Mouse (Mus musculus) stomach, embryonic 15.5 days (tissue): ENCODE data around the gene Cope. TPM values are rescaled to one million over a fixed set of nuclear protein-coding genes. Genes with fewer than 3 reads are reported as not detected.

Experiments used
- ATAC-seq: fragments of 200-750 bp; cut with Nextera tagmentation; 2 replicates; pipeline ENCODE4 v1.8.0; 2017; ENCODE audit warnings: low read depth, moderate number of reproducible peaks, moderate TSS enrichment; ENCODE audit not compliant: insufficient read depth, low FRiP score
- H3K27ac ChIP-seq: fragments of 300-500 bp; sonication (generic); 2 replicates; pipeline ENCODE4 v1.5.1; 2015; ENCODE audit warnings: mild to moderate bottlenecking, inconsistent platforms
- H3K27me3 ChIP-seq: fragments of 300-500 bp; sonication (generic); replicated peaks from 2 replicates; pipeline ENCODE4 v1.6.1; 2015; ENCODE audit warnings: inconsistent platforms
- H3K36me3 ChIP-seq: fragments of 300-500 bp; sonication (generic); 2 replicates; pipeline ENCODE4 v1.6.1; 2015; ENCODE audit warnings: inconsistent platforms
- H3K4me1 ChIP-seq: fragments of 300-500 bp; sonication (generic); 2 replicates; pipeline ENCODE4 v1.6.1; 2015; ENCODE audit warnings: inconsistent platforms
- H3K4me2 ChIP-seq: fragments of 300-500 bp; sonication (generic); 2 replicates; pipeline ENCODE4 v1.6.1; 2015; ENCODE audit warnings: mild to moderate bottlenecking, inconsistent platforms
- H3K4me3 ChIP-seq: fragments of 300-500 bp; sonication (generic); replicated peaks from 2 replicates; pipeline ENCODE4 v1.5.1; 2015; ENCODE audit warnings: inconsistent platforms
- H3K9ac ChIP-seq: fragments of 300-500 bp; sonication (generic); 2 replicates; pipeline ENCODE4 v1.6.1; 2015; ENCODE audit warnings: inconsistent platforms
- H3K9me3 ChIP-seq: fragments of 300-500 bp; sonication (generic); 2 replicates; pipeline ENCODE4 v1.6.1; 2016; ENCODE audit warnings: inconsistent platforms
- WGBS: fragments of 180-500 bp; shearing (Covaris S2); methylation state at CpG from one replicate; pipeline ENCODE4 v1.1.7; 2015; 5-methylcytosine and 5-hydroxymethylcytosine counted together
- polyA plus RNA-seq: library from polyadenylated mRNA; unstranded; fragments of >200 nt; fragmentation: Nextera tagmentation; extraction: Ambion mirVana; gene quantifications from 2 replicates; pipeline ENCODE4 v1.2.1, GENCODE M21; 2015

Cope gene
- polyA plus RNA-seq, 1 experiment from 2014 or later = 379 TPM

GRCm38 (mm10) chr8:70279266-70279665, 23.1 kb upstream of the Cope start:
- no peaks in the 10 kb centered on the region for H3K36me3 ChIP-seq
- H3K27ac ChIP-seq = no peak overlapping the region
- peaks cover 14% of the 10 kb centered on the region for H3K4me1 ChIP-seq
- no peak overlapping the region for H3K4me2 ChIP-seq
- H3K4me3 ChIP-seq = no peak overlapping the region
- no peak overlapping the region for H3K9ac ChIP-seq
- ATAC-seq = no peak
- no peaks in the 10 kb centered on the region for H3K9me3 ChIP-seq
- H3K27me3 ChIP-seq = no peaks in the 10 kb centered on the region
- 57% methylated on average over 8 of the region's 8 CpGs for WGBS

GRCm38 (mm10) chr8:70281001-70281400, 21.3 kb upstream of the Cope start:
- peaks cover 14% of the 10 kb centered on the region for H3K4me1 ChIP-seq
- ATAC-seq = no peak
- no peaks in the 10 kb centered on the region for H3K27me3 ChIP-seq
- WGBS = 33% methylated on average over 3 of the region's 3 CpGs
- H3K27ac ChIP-seq = 0 out of 2 replicates have a peak overlapping the region, but pooled peaks have one; percentile 74
- H3K4me3 ChIP-seq = no peak overlapping the region
- no peak overlapping the region for H3K4me2 ChIP-seq
- H3K9ac ChIP-seq = no peak overlapping the region
- H3K9me3 ChIP-seq = no peaks in the 10 kb centered on the region
- peaks cover 9% of the 10 kb centered on the region for H3K36me3 ChIP-seq

GRCm38 (mm10) chr8:70282603-70283135, 19.6 kb upstream of the Cope start, which contains the start of gene Homer3:
Gene Homer3 (plus strand): TSS chr8:70282827.
- under 1% methylated on average over 31 of the region's 36 CpGs for WGBS
- Histone ChIP-seq H3K27ac (peak within 1 kb of the TSS; percentile 74), H3K36me3 (peaks cover 18% of the 10 kb centered on the region), H3K27me3 (no peaks in the 10 kb centered on the region), H3K4me2 (peak within 1 kb of the TSS; percentile 79), H3K9ac (peak within 1 kb of the TSS; percentile 81), H3K4me3 (peak within 1 kb of the TSS; percentile 57), H3K9me3 (no peaks in the 10 kb centered on the region), H3K4me1 (peaks cover 12% of the 10 kb centered on the region)
- peak; percentile 83 for ATAC-seq

- Histone ChIP-seq H3K4me2 (peak overlapping the region; percentile 79), H3K36me3 (peaks cover 18% of the 10 kb centered on the region), H3K4me1 (peaks cover 8% of the 10 kb centered on the region), H3K27me3 (no peaks in the 10 kb centered on the region), H3K9ac (peak overlapping the region; percentile 81), H3K27ac (peak overlapping the region; percentile 74), H3K4me3 (peak overlapping the region; percentile 57), H3K9me3 (no peaks in the 10 kb centered on the region)
- WGBS = under 1% methylated on average over 55 of the region's 55 CpGs
- ATAC-seq = peak; percentile 45
Measured at GRCm38 (mm10) chr8:70283136-70284077, 18.9 kb upstream of the Cope start.

GRCm38 (mm10) chr8:70284421-70284820, 17.9 kb upstream of the Cope start:
- 73% methylated on average over 5 of the region's 5 CpGs for WGBS
- no peak for ATAC-seq
- H3K27ac ChIP-seq = no peak overlapping the region

GRCm38 (mm10) chr8:70285304-70285703, 17.0 kb upstream of the Cope start:
- Histone ChIP-seq H3K4me1 (peaks cover 8% of the 10 kb centered on the region), H3K4me3 (no peak overlapping the region), H3K27me3 (no peaks in the 10 kb centered on the region), H3K36me3 (peaks cover 18% of the 10 kb centered on the region), H3K9me3 (no peaks in the 10 kb centered on the region), H3K4me2 (no peak overlapping the region), H3K27ac (no peak overlapping the region), H3K9ac (no peak overlapping the region)
- WGBS = 94% methylated on average over 15 of the region's 15 CpGs
- no peak for ATAC-seq

More at GRCm38 (mm10) chr8:70284421-70284820, 17.9 kb upstream of the Cope start:
- peaks cover 18% of the 10 kb centered on the region for H3K36me3 ChIP-seq
- H3K4me2 ChIP-seq = peak overlapping the region; percentile 23
- H3K4me3 ChIP-seq = no peak overlapping the region
- H3K9me3 ChIP-seq = no peaks in the 10 kb centered on the region
- H3K27me3 ChIP-seq = no peaks in the 10 kb centered on the region
- H3K4me1 ChIP-seq = peaks cover 8% of the 10 kb centered on the region
- H3K9ac ChIP-seq = no peak overlapping the region

GRCm38 (mm10) chr8:70286737-70287136, 15.6 kb upstream of the Cope start:
- Histone ChIP-seq H3K4me3 (no peak overlapping the region), H3K4me1 (peaks cover 8% of the 10 kb centered on the region), H3K27me3 (no peaks in the 10 kb centered on the region), H3K9me3 (no peaks in the 10 kb centered on the region), H3K9ac (no peak overlapping the region), H3K4me2 (no peak overlapping the region), H3K36me3 (peaks cover 22% of the 10 kb centered on the region), H3K27ac (no peak overlapping the region)
- ATAC-seq = no peak
- 87% methylated on average over 8 of the region's 8 CpGs for whole genome bisulfite sequencing

GRCm38 (mm10) chr8:70293988-70294405, 8.3 kb upstream of the Cope start:
- Histone ChIP-seq H3K36me3 (peaks cover 53% of the 10 kb centered on the region), H3K27me3 (no peaks in the 10 kb centered on the region), H3K4me1 (peaks cover 2% of the 10 kb centered on the region; the same call in 1 of the 2 replicates), H3K9me3 (no peaks in the 10 kb centered on the region), H3K4me3 (no peak overlapping the region), H3K9ac (no peak overlapping the region), H3K4me2 (no peak overlapping the region), H3K27ac (no peak overlapping the region)
- 44% methylated on average over 5 of the region's 5 CpGs for WGBS
- ATAC-seq = no peak

GRCm38 (mm10) chr8:70300881-70301280, 1.4 kb upstream of the Cope start:
- peaks cover 16% of the 10 kb centered on the region for H3K4me1 ChIP-seq
- H3K4me3 ChIP-seq = no peak overlapping the region
- no peaks in the 10 kb centered on the region for H3K27me3 ChIP-seq
- 0 out of 2 replicates have a peak overlapping the region, but pooled peaks have one; percentile 86 for H3K4me2 ChIP-seq
- H3K9ac ChIP-seq = no peak overlapping the region
- H3K27ac ChIP-seq = no peak overlapping the region
- no peaks in the 10 kb centered on the region for H3K9me3 ChIP-seq
- WGBS = 74% methylated on average over 2 of the region's 3 CpGs
- ATAC-seq = no peak
- peaks cover 41% of the 10 kb centered on the region for H3K36me3 ChIP-seq

- 4% methylated on average over 16 of the region's 16 CpGs for WGBS
- Histone ChIP-seq H3K9me3 (no peaks in the 10 kb centered on the region), H3K9ac (peak overlapping the region; percentile 87), H3K27me3 (no peaks in the 10 kb centered on the region), H3K36me3 (peaks cover 38% of the 10 kb centered on the region), H3K4me2 (peak overlapping the region; percentile 86), H3K27ac (peak overlapping the region; percentile 63; the same call in 1 of the 2 replicates), H3K4me3 (peak overlapping the region; percentile 82), H3K4me1 (peaks cover 16% of the 10 kb centered on the region)
- peak; percentile 48; the same call in 1 of the 2 replicates for ATAC-seq
Measured at GRCm38 (mm10) chr8:70302901-70303300, 583 bp downstream of the Cope start.

- H3K27me3 ChIP-seq = no peaks in the 10 kb centered on the region
- WGBS = 37% methylated on average over 2 of the region's 2 CpGs
- no peaks in the 10 kb centered on the region for H3K9me3 ChIP-seq
- no peak for ATAC-seq
- no peak overlapping the region for H3K4me2 ChIP-seq
- peaks cover 70% of the 10 kb centered on the region for H3K36me3 ChIP-seq
- no peak overlapping the region for H3K27ac ChIP-seq
- no peak overlapping the region for H3K4me3 ChIP-seq
- H3K9ac ChIP-seq = no peak overlapping the region
- H3K4me1 ChIP-seq = no peaks in the 10 kb centered on the region
Measured at GRCm38 (mm10) chr8:70309311-70309710, 7.0 kb downstream of the Cope start.

- H3K9me3 ChIP-seq = no peaks in the 10 kb centered on the region
- H3K36me3 ChIP-seq = peaks cover 38% of the 10 kb centered on the region
Measured at GRCm38 (mm10) chr8:70313399-70313798, 11.1 kb downstream of the Cope start.

More at GRCm38 (mm10) chr8:70313399-70313798, 11.1 kb downstream of the Cope start:
- no peaks in the 10 kb centered on the region for H3K27me3 ChIP-seq
- H3K9ac ChIP-seq = no peak overlapping the region
- no peak overlapping the region for H3K27ac ChIP-seq
- no peak for ATAC-seq
- 89% methylated on average over 2 of the region's 2 CpGs for WGBS
- peaks cover 27% of the 10 kb centered on the region for H3K4me1 ChIP-seq
- H3K4me3 ChIP-seq = no peak overlapping the region
- H3K4me2 ChIP-seq = no peak overlapping the region
